Mouse (Mus musculus) kidney, postnatal 0 days (tissue): ENCODE measurements at regions not wholly inside any gene's neighbourhood (a gene's known extent, or its start where the extent isn't known, plus 50 kb on each side); places are given as distances from the start of the nearest gene placed in this dataset.

Experiments used
- ATAC-seq: fragments of 200-750 bp; cut with Nextera tagmentation; replicated peaks from 2 replicates; pipeline ENCODE4 v1.8.0; 2017; ENCODE audit warnings: low read depth, moderate number of reproducible peaks, moderate TSS enrichment, moderate library complexity; ENCODE audit not compliant: low FRiP score
- DNase-seq: peaks from one replicate; pipeline ENCODE4 v3.0.0-alpha.2; 2016; ENCODE audit warnings: low spot score
- H3K27ac ChIP-seq: fragments of 300-500 bp; sonication (generic); 2 replicates; pipeline ENCODE4 v1.5.1; 2014; ENCODE audit warnings: mild to moderate bottlenecking
- H3K27me3 ChIP-seq: fragments of 300-500 bp; sonication (generic); 2 replicates; pipeline ENCODE4 v1.6.1; 2014; ENCODE audit warnings: low read length, mixed read lengths; ENCODE audit not compliant: insufficient read depth
- H3K36me3 ChIP-seq: fragments of 300-500 bp; sonication (generic); 2 replicates; pipeline ENCODE4 v1.6.1; 2014; ENCODE audit warnings: low read length, mixed read lengths; ENCODE audit not compliant: insufficient read depth
- H3K4me1 ChIP-seq: fragments of 300-500 bp; sonication (generic); replicated peaks from 2 replicates; pipeline ENCODE4 v1.6.1; 2014; ENCODE audit warnings: antibody characterized with exemption, low read length, mixed read lengths; ENCODE audit not compliant: insufficient read depth
- H3K4me2 ChIP-seq: fragments of 300-500 bp; sonication (generic); 2 replicates; pipeline ENCODE4 v1.6.1; 2014; ENCODE audit warnings: mild to moderate bottlenecking, low read length, moderate library complexity, mixed read lengths
- H3K4me3 ChIP-seq: fragments of 300-500 bp; sonication (generic); replicated peaks from 2 replicates; pipeline ENCODE4 v1.5.1; 2014; ENCODE audit warnings: low read depth, low read length
- H3K9ac ChIP-seq: fragments of 300-500 bp; sonication (generic); 2 replicates; pipeline ENCODE4 v1.6.1; 2014; ENCODE audit warnings: low read depth, low read length
- H3K9me3 ChIP-seq: fragments of 300-500 bp; sonication (generic); replicated peaks from 2 replicates; pipeline ENCODE4 v1.6.1; 2016; ENCODE audit warnings: low read length, inconsistent platforms, mixed read lengths
- CTCF ChIP-seq: IDR thresholded peaks from 2 replicates; pipeline ENCODE4 v1.5.1; 2016; ENCODE audit warnings: antibody characterized with exemption, low read depth, mild to moderate bottlenecking, moderate library complexity
- WGBS: fragments of 180-500 bp; shearing (Covaris S2); extraction: QIAGEN DNeasy Blood & Tissue Kit; methylation state at CpG from one replicate; pipeline ENCODE4 v1.1.7; 2014; 5-methylcytosine and 5-hydroxymethylcytosine counted together

GRCm38 (mm10) chr2:103177361-103177760, 103.9 kb downstream of the Apip start:
- Histone ChIP-seq H3K27ac (no peak overlapping the region), H3K9me3 (no peaks in the 10 kb centered on the region), H3K36me3 (no peaks in the 10 kb centered on the region), H3K4me3 (no peak overlapping the region), H3K27me3 (no peaks in the 10 kb centered on the region), H3K4me2 (no peak overlapping the region), H3K9ac (no peak overlapping the region), H3K4me1 (no peaks in the 10 kb centered on the region)
- ATAC-seq = no peak
- WGBS = 78% methylated on average over 2 of the region's 2 CpGs
- no peak for DNase-seq
- no peak for TF ChIP-seq CTCF

- Histone ChIP-seq H3K9ac (no peak overlapping the region), H3K27ac (no peak overlapping the region), H3K4me3 (no peak overlapping the region), H3K36me3 (no peaks in the 10 kb centered on the region), H3K4me2 (no peak overlapping the region), H3K4me1 (no peaks in the 10 kb centered on the region), H3K27me3 (no peaks in the 10 kb centered on the region), H3K9me3 (no peaks in the 10 kb centered on the region)
- no peak for TF ChIP-seq CTCF
- 28% methylated on average over 4 of the region's 4 CpGs for WGBS
- DNase-seq = no peak
- no peak for ATAC-seq
Measured at GRCm38 (mm10) chr2:103180298-103180927, 106.9 kb downstream of the Apip start.

GRCm38 (mm10) chr2:103186751-103187260, 113.3 kb downstream of the Apip start:
- Histone ChIP-seq H3K9ac (no peak overlapping the region), H3K4me3 (no peak overlapping the region)
- 78% methylated on average over 4 of the region's 4 CpGs for WGBS

GRCm38 (mm10) chr2:103192591-103192990, 110.5 kb downstream of the Ehf start:
- 71% methylated on average over 4 of the region's 4 CpGs for WGBS
- H3K4me3 ChIP-seq = no peak overlapping the region
- H3K4me2 ChIP-seq = no peak overlapping the region
- H3K27ac ChIP-seq = no peak overlapping the region
- no peaks in the 10 kb centered on the region for H3K27me3 ChIP-seq
- DNase-seq = no peak
- no peak for ATAC-seq
- H3K9me3 ChIP-seq = no peaks in the 10 kb centered on the region
- H3K9ac ChIP-seq = no peak overlapping the region
- no peaks in the 10 kb centered on the region for H3K36me3 ChIP-seq
- TF ChIP-seq CTCF = no peak
- no peaks in the 10 kb centered on the region for H3K4me1 ChIP-seq

More at GRCm38 (mm10) chr2:103186751-103187260, 113.3 kb downstream of the Apip start:
- no peaks in the 10 kb centered on the region for H3K36me3 ChIP-seq
- H3K9me3 ChIP-seq = no peaks in the 10 kb centered on the region
- DNase-seq (no peak), ATAC-seq (no peak)
- H3K27me3 ChIP-seq = no peaks in the 10 kb centered on the region
- H3K4me1 ChIP-seq = no peaks in the 10 kb centered on the region
- H3K27ac ChIP-seq = no peak overlapping the region
- H3K4me2 ChIP-seq = no peak overlapping the region
- no peak for TF ChIP-seq CTCF

GRCm38 (mm10) chr2:103200313-103200712, 102.8 kb downstream of the Ehf start:
- H3K9ac ChIP-seq = no peak overlapping the region
- no peaks in the 10 kb centered on the region for H3K4me1 ChIP-seq

GRCm38 (mm10) chr2:103205046-103205445, 98.0 kb downstream of the Ehf start:
- Histone ChIP-seq H3K4me2 (no peak overlapping the region), H3K27ac (no peak overlapping the region), H3K27me3 (no peaks in the 10 kb centered on the region), H3K9ac (no peak overlapping the region), H3K4me1 (no peaks in the 10 kb centered on the region), H3K36me3 (no peaks in the 10 kb centered on the region), H3K9me3 (no peaks in the 10 kb centered on the region), H3K4me3 (no peak overlapping the region)
- TF ChIP-seq CTCF = no peak
- ATAC-seq (no peak), DNase-seq (no peak)
- WGBS = 55% methylated on average over 8 of the region's 8 CpGs

More at GRCm38 (mm10) chr2:103200313-103200712, 102.8 kb downstream of the Ehf start:
- H3K27ac ChIP-seq = no peak overlapping the region
- WGBS = 83% methylated on average over 6 of the region's 6 CpGs
- H3K27me3 ChIP-seq = no peaks in the 10 kb centered on the region
- H3K4me2 ChIP-seq = no peak overlapping the region
- H3K9me3 ChIP-seq = no peaks in the 10 kb centered on the region
- DNase-seq = no peak
- ATAC-seq = no peak
- TF ChIP-seq CTCF = no peak
- H3K36me3 ChIP-seq = no peaks in the 10 kb centered on the region
- H3K4me3 ChIP-seq = no peak overlapping the region

GRCm38 (mm10) chr2:103208370-103208769, 94.7 kb downstream of the Ehf start:
- no peaks in the 10 kb centered on the region for H3K36me3 ChIP-seq
- ATAC-seq = no peak
- no peak for DNase-seq
- WGBS = 90% methylated on average over 5 of the region's 5 CpGs
- TF ChIP-seq CTCF = no peak
- no peak overlapping the region for H3K9ac ChIP-seq
- no peak overlapping the region for H3K4me3 ChIP-seq
- no peaks in the 10 kb centered on the region for H3K4me1 ChIP-seq
- H3K4me2 ChIP-seq = no peak overlapping the region
- no peaks in the 10 kb centered on the region for H3K9me3 ChIP-seq
- H3K27me3 ChIP-seq = no peaks in the 10 kb centered on the region
- H3K27ac ChIP-seq = no peak overlapping the region
